In the genomic region with DNA sequence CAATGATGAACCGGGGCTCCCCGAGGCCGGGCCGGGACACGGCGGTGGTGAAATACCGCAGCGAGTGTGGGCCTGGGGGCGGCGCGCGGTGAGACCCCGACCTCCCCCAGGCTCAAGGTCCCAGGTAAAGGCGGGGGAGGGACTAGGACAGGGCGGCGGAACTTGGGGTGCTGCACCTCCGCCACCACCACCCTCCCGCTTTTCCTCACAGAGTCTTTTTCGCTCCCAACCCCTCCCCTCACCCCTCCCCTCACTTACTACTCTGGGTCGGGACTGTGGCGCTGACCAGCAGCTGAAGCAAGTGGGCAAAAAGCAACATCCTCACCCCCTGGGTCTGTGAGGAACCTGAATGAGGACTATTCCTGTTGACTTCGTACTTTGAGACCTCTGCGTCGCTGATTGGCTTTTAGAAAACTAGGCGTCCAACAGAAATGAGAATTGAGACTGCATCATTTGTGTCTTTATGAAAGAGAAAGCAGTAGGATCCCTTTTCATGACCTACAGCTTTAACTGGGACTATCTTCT, we compare ENCODE assay signal across 8 mouse cellular contexts. TPM values are rescaled to one million over a fixed set of nuclear protein-coding genes. Genes with fewer than 3 reads are reported as not detected.
DNase-seq lines count a peak whose midpoint lies in the region; ATAC-seq and TF ChIP-seq lines count a peak whose summit lies in the region.
"Not testable (repeated sequence)": the region's sequence is repeated elsewhere in the genome, so short reads cannot be mapped to it uniquely, and the experiment has no call there.

H2-T23 (minus strand) TSS at position 505 of the 525 bp plus-strand sequence.

- TF ChIP-seq EP300 in lung, postnatal 0 days (IDR thresholded peaks at IDR 0.05) = not testable (repeated sequence)

- peak within 1 kb of the TSS; percentile 86 for H3K27ac ChIP-seq in gastrocnemius, adult 2 months
- not testable (repeated sequence) for H3K27ac ChIP-seq in hindbrain, embryonic 13.5 days; neural tube, embryonic 15.5 days (replicated peaks)
- H3K27ac ChIP-seq in lung, postnatal 0 days (ENCODE audit: low read length) = peak within 1 kb of the TSS; percentile 26; the same call in 1 of the 2 replicates

- peaks cover 42% of the 10 kb centered on the region for H3K4me1 ChIP-seq in G1E (ENCODE audit: insufficient read depth, low read depth, low read length)
- H3K4me1 ChIP-seq in hindbrain, embryonic 13.5 days (replicated peaks) = peaks cover 10% of the 10 kb centered on the region
- H3K4me1 ChIP-seq in lung, postnatal 0 days (ENCODE audit: insufficient read depth, low read depth, low read length) = not testable (repeated sequence)
- H3K4me1 ChIP-seq in neural tube, embryonic 15.5 days = peaks cover 14% of the 10 kb centered on the region

- TF ChIP-seq CTCF in G1E (IDR thresholded peaks at IDR 0.05; ENCODE audit: low read depth, low read length); gastrocnemius, adult 2 months (IDR thresholded peaks at IDR 0.05); lung, postnatal 0 days (IDR thresholded peaks at IDR 0.05): not testable (repeated sequence)

- H3K9me3 ChIP-seq in G1E (replicated peaks); hindbrain, embryonic 13.5 days; lung, postnatal 0 days (ENCODE audit: low read length); neural tube, embryonic 15.5 days (replicated peaks): not testable (repeated sequence)

- peak within 1 kb of the TSS; percentile 78 for H3K4me2 ChIP-seq in hindbrain, embryonic 13.5 days
- H3K4me2 ChIP-seq in lung, postnatal 0 days (replicated peaks; ENCODE audit: low read depth, low read length) = peak within 1 kb of the TSS; percentile 67
- H3K4me2 ChIP-seq in neural tube, embryonic 15.5 days = peak within 1 kb of the TSS; percentile 92

- H3K9ac ChIP-seq in hindbrain, embryonic 13.5 days = peak within 1 kb of the TSS; percentile 68
- peak within 1 kb of the TSS; percentile 64 for H3K9ac ChIP-seq in lung, postnatal 0 days (replicated peaks; ENCODE audit: low read depth)
- peak within 1 kb of the TSS; percentile 47 for H3K9ac ChIP-seq in neural tube, embryonic 15.5 days (replicated peaks)

- ATAC-seq in G1E (ENCODE audit: extremely low read depth, insufficient number of reproducible peaks, low FRiP score, poor library complexity, severe bottlenecking) = peak; percentile 38
- ATAC-seq in hindbrain, embryonic 13.5 days (ENCODE audit: low FRiP score) = peak; percentile 41
- peak; percentile 73 for ATAC-seq in lung, postnatal 0 days
- ATAC-seq in neural tube, embryonic 15.5 days (ENCODE audit: low FRiP score) = peak; percentile 22; the same call in 1 of the 2 replicates

- peaks cover 35% of the 10 kb centered on the region for H3K36me3 ChIP-seq in G1E (replicated peaks)
- H3K36me3 ChIP-seq in hindbrain, embryonic 13.5 days; lung, postnatal 0 days (ENCODE audit: insufficient read depth, low read length); neural tube, embryonic 15.5 days: not testable (repeated sequence)

- intact Hi-C loops in gastrocnemius, adult 2 months (cut with DNase I) = not testable (repeated sequence)

- 1% methylated on average over 25 of the region's 25 CpGs for WGBS in hindbrain, embryonic 13.5 days
- 3% methylated on average over 15 of the region's 25 CpGs for WGBS in lung, postnatal 0 days
- 1% methylated on average over 25 of the region's 25 CpGs for WGBS in neural tube, embryonic 15.5 days

- H3K4me3 ChIP-seq in G1E (ENCODE audit: low read depth, low read length) = peak within 1 kb of the TSS; percentile 71
- H3K4me3 ChIP-seq in gastrocnemius, adult 2 months = peak within 1 kb of the TSS; percentile 90
- peak within 1 kb of the TSS; percentile 47 for H3K4me3 ChIP-seq in hindbrain, embryonic 13.5 days
- H3K4me3 ChIP-seq in lung, postnatal 0 days (ENCODE audit: low read depth, low read length) = peak within 1 kb of the TSS; percentile 61
- peak within 1 kb of the TSS; percentile 47 for H3K4me3 ChIP-seq in neural tube, embryonic 15.5 days (replicated peaks)

- DNase-seq in G1E (ENCODE audit: low spot score) = not testable (repeated sequence)
- peak; percentile 23 to 25 for DNase-seq in cerebellum, postnatal 14 days
- peak; percentile 47 for DNase-seq in gastrocnemius, adult 2 months
- DNase-seq in layer of hippocampus, adult 9-10 months (ENCODE audit: low spot score) = peak; percentile 55
- DNase-seq in lung, postnatal 0 days (ENCODE audit: low spot score) = peak; percentile 84
- DNase-seq in thymus, postnatal 0 days (ENCODE audit: low spot score) = peak; percentile 83

- not testable (repeated sequence) for H3K27me3 ChIP-seq in G1E (ENCODE audit: insufficient read depth, low read length); lung, postnatal 0 days (replicated peaks; ENCODE audit: insufficient read depth, low read length); neural tube, embryonic 15.5 days (replicated peaks)
- peaks cover 20% of the 10 kb centered on the region; the same call in 1 of the 2 replicates for H3K27me3 ChIP-seq in hindbrain, embryonic 13.5 days

RNA-seq across cellular contexts. Expression of gene H2-T23, which starts in this region (rescaled TPM):
- total RNA-seq in G1E (2014; fragmentation: Nextera tagmentation) (2.3 and 11.3 TPM in 2 replicates), G1E (2017) (21.6 and 29.4 TPM in 2 replicates)
- polyA plus RNA-seq in G1E (2012) = 9.5 and 9.8 TPM in 2 replicates
- total RNA-seq in gastrocnemius, adult 2 months (2021) = 1 to 10 TPM; 6.3 to 9.2 TPM
- polyA plus RNA-seq in hindbrain, embryonic 13.5 days (2015; fragmentation: Nextera tagmentation; extraction: Ambion mirVana) = 3.2 and 3.3 TPM in 2 replicates
- 50.4 and 53.1 TPM in 2 replicates for polyA plus RNA-seq in lung, postnatal 0 days (2015; fragmentation: Nextera tagmentation; extraction: Ambion mirVana)
- 5.3 and 13.9 TPM in 2 replicates for polyA plus RNA-seq in neural tube, embryonic 15.5 days (2015; fragmentation: Nextera tagmentation; extraction: Ambion mirVana)
- polyA plus RNA-seq in thymus, postnatal 0 days (2015; fragmentation: Nextera tagmentation; extraction: Ambion mirVana) = 136 and 163 TPM in 2 replicates

Comparison
In these comparisons a context has a peak if more than half of its experiments do, and no peak if none do; other contexts are left out.
1. ATAC-seq: peak in every context shown above with its lines; median percentile 73 in lung, postnatal 0 days; 41 in hindbrain, embryonic 13.5 days; 38 in G1E; 22 in neural tube, embryonic 15.5 days.